Mouse (Mus musculus) E14TG2a.4 (cell line): Measurements from ENCODE around the gene Mink1.

ENCODE experiments used
- CTCF ChIP-seq: conservative IDR thresholded peaks from 2 replicates; pipeline ENCODE4 v1.5.1; 2014; ENCODE audit warnings: low read length
- NANOG ChIP-seq: IDR thresholded peaks from 2 replicates; pipeline ENCODE4 v1.6.1; 2014; ENCODE audit warnings: borderline replicate concordance, low read length, mixed read lengths
- POU5F1 ChIP-seq: IDR thresholded peaks from 2 replicates; pipeline ENCODE4 v1.6.1; 2014; ENCODE audit warnings: low read length, borderline replicate concordance

GRCm38 (mm10) chr11:70539423-70539822, 23.3 kb upstream of the Mink1 start:
- TF ChIP-seq CTCF: no peak
- TF ChIP-seq NANOG: no peak
- no peak for TF ChIP-seq POU5F1
